Mouse (Mus musculus) right cerebral cortex, postnatal 25 days (tissue): ENCODE measurements around the gene Rps17.
A peak's percentile ranks its signal among the peaks of the same experiment; 100 is the strongest.

Source experiments
- DNase-seq: peaks from one replicate; pipeline ENCODE4 v3.0.0; 2022

Gene Rps17

GRCm38 (mm10) chr7:81344544-81345446 lies at the start of gene Rps17:
Gene Rps17 (minus strand): TSS chr7:81345254.
- DNase-seq: peak; percentile 97

GRCm38 (mm10) chr7:81379363-81379762 lies 34.3 kb upstream of the Rps17 start:
- no peak for DNase-seq

- peak; percentile 81 for DNase-seq
Measured at GRCm38 (mm10) chr7:81372337-81372920, 27.4 kb upstream of the Rps17 start.

- peak; percentile 20 for DNase-seq
Measured at GRCm38 (mm10) chr7:81371811-81372210, 26.8 kb upstream of the Rps17 start.

- peak; percentile 78 for DNase-seq
Measured at GRCm38 (mm10) chr7:81369724-81370123, 24.7 kb upstream of the Rps17 start.

- DNase-seq: no peak
Measured at GRCm38 (mm10) chr7:81367946-81368345, 22.9 kb upstream of the Rps17 start.

GRCm38 (mm10) chr7:81356975-81357374 lies 11.9 kb upstream of the Rps17 start:
- DNase-seq: no peak

- DNase-seq: no peak
Measured at GRCm38 (mm10) chr7:81356360-81356759, 11.3 kb upstream of the Rps17 start.

- DNase-seq: no peak
Measured at GRCm38 (mm10) chr7:81355746-81356145, 10.7 kb upstream of the Rps17 start.

GRCm38 (mm10) chr7:81351826-81352225 lies 6.8 kb upstream of the Rps17 start:
- DNase-seq: no peak

GRCm38 (mm10) chr7:81348206-81348605 lies 3.2 kb upstream of the Rps17 start:
- DNase-seq: no peak

- no peak for DNase-seq
Measured at GRCm38 (mm10) chr7:81345447-81346170, 555 bp upstream of the Rps17 start.

GRCm38 (mm10) chr7:81343831-81344230 lies 1.2 kb downstream of the Rps17 start:
- DNase-seq: no peak

- DNase-seq: no peak
Measured at GRCm38 (mm10) chr7:81343316-81343715, 1.7 kb downstream of the Rps17 start.

GRCm38 (mm10) chr7:81342356-81343094 lies 2.5 kb downstream of the Rps17 start:
- DNase-seq: no peak

GRCm38 (mm10) chr7:81341563-81341962 lies 3.5 kb downstream of the Rps17 start:
- no peak for DNase-seq

GRCm38 (mm10) chr7:81339783-81340182 lies 5.3 kb downstream of the Rps17 start:
- DNase-seq: no peak

- DNase-seq: no peak
Measured at GRCm38 (mm10) chr7:81338522-81338873, 6.6 kb downstream of the Rps17 start.

GRCm38 (mm10) chr7:81337785-81338521 lies 7.1 kb downstream of the Rps17 start:
- DNase-seq: no peak

GRCm38 (mm10) chr7:81336432-81336786 lies 8.6 kb downstream of the Rps17 start:
- DNase-seq: no peak

- DNase-seq: no peak
Measured at GRCm38 (mm10) chr7:81335705-81336431, 9.2 kb downstream of the Rps17 start.

GRCm38 (mm10) chr7:81331851-81332250 lies 13.2 kb downstream of the Rps17 start:
- DNase-seq: no peak
